Mouse (Mus musculus) small intestine, adult 2 months (tissue): Measurements from ENCODE around the gene Trpv1. TPM values are rescaled to one million over a fixed set of nuclear protein-coding genes. Genes with fewer than 3 reads are reported as not detected.
A peak's percentile ranks its signal among the peaks of the same experiment; 100 is the strongest.

Experiments
- H3K27ac ChIP-seq: fragments of 200-500 bp; 2 replicates; pipeline ENCODE4 v1.5.1; 2012; ENCODE audit warnings: low read depth, low read length, control low read depth, inconsistent platforms; ENCODE audit not compliant: insufficient read depth
- H3K27me3 ChIP-seq: fragments of 200-500 bp; 2 replicates; pipeline ENCODE4 v1.6.1; 2012; ENCODE audit warnings: mild to moderate bottlenecking, moderate library complexity, low read length, inconsistent platforms; ENCODE audit not compliant: control insufficient read depth, insufficient read depth
- H3K36me3 ChIP-seq: fragments of 200-500 bp; 2 replicates; pipeline ENCODE4 v1.6.1; 2012; ENCODE audit warnings: mild to moderate bottlenecking, low read length, control low read depth, inconsistent platforms; ENCODE audit not compliant: control insufficient read depth, insufficient read depth
- H3K4me1 ChIP-seq: fragments of 200-500 bp; 2 replicates; pipeline ENCODE4 v1.6.1; 2012; ENCODE audit warnings: low read length, inconsistent platforms, mixed read lengths; ENCODE audit not compliant: control insufficient read depth, insufficient read depth, insufficient read length
- H3K4me3 ChIP-seq: fragments of 200-500 bp; 2 replicates; pipeline ENCODE4 v1.5.1; 2012; ENCODE audit warnings: low read depth, mild to moderate bottlenecking, control low read depth, inconsistent platforms, low read length, moderate library complexity
- CTCF ChIP-seq: fragments of 200-500 bp; IDR thresholded peaks from 2 replicates; pipeline ENCODE4 v1.5.1; 2012; ENCODE audit warnings: low read depth, mild to moderate bottlenecking, control low read depth, inconsistent platforms, low read length, moderate library complexity, mixed read lengths; ENCODE audit not compliant: insufficient replicate concordance, insufficient read length; ENCODE audit errors: extremely low read depth
- POLR2A ChIP-seq: fragments of 200-500 bp; IDR thresholded peaks from 2 replicates; pipeline ENCODE4 v1.6.1; 2012; ENCODE audit warnings: low read depth, mild to moderate bottlenecking, control low read depth, inconsistent platforms, low read length, moderate library complexity
- WGBS: fragments of 180-500 bp; shearing (Covaris S2); methylation state at CpG from one replicate; pipeline ENCODE4 v1.1.7; 2018; 5-methylcytosine and 5-hydroxymethylcytosine counted together
- polyA plus RNA-seq: library from polyadenylated mRNA; depleted of rRNA; stranded (reverse); fragments of >200 nt; gene quantifications from 2 replicates; pipeline ENCODE4 v1.2.3, GENCODE M21; 2012

Trpv1 gene
- polyA plus RNA-seq, 1 experiment = 0.10 TPM

DNA sequence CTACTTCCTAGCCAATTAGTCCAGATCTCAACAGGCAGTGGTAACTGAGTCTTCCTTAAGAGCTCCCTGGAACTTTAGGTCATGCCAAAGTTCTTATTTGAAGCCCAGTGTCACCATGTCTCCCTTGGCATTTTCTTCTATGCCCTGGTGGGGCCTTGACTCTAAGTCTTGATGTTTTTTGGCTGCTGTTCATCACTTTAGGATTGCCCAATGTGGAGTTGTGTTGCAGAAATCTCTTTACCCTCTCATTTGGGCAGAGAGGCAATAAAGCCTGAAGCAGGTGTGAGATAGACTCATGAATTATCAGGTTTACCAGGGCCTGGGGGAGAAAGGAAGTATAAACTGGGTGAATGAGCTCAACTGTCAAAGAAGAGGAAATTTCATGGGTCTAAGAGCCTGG lies 24.6 kb downstream of the Trpv1 start:
- no peaks in the 10 kb centered on the region for H3K27me3 ChIP-seq

DNA sequence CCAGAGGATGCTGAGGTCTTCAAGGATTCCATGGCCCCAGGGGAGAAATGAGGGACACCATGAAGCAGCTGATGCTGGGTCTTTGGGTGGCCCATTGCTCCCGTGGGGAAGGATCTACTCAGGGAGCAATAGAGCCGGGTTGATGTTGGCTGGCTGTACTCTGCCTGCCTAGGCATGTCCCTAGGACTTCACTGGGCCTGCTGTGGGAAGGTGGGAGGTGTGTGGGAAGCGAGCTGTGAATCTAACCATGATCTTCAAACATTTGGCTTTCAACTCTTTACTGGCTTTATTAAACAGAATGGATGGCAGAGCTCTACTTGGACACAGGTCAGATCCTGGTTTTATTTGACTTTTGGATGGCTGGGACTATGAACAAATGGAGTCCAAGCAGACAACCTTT lies 26.4 kb downstream of the Trpv1 start:
- 85% methylated on average over 3 of the region's 3 CpGs for WGBS
- TF ChIP-seq POLR2A (no peak), CTCF (no peak)
- no peaks in the 10 kb centered on the region for H3K27me3 ChIP-seq
- H3K27ac ChIP-seq = no peak overlapping the region
- peaks cover 5% of the 10 kb centered on the region; the same call in 1 of the 2 replicates for H3K4me1 ChIP-seq
- no peaks in the 10 kb centered on the region for H3K36me3 ChIP-seq
- H3K4me3 ChIP-seq = no peak overlapping the region

More for the DNA sequence above, 24.6 kb downstream of the Trpv1 start:
- Histone ChIP-seq H3K27ac (no peak overlapping the region), H3K36me3 (no peaks in the 10 kb centered on the region), H3K4me1 (peaks cover 5% of the 10 kb centered on the region; the same call in 1 of the 2 replicates), H3K4me3 (no peak overlapping the region)
- TF ChIP-seq POLR2A (no peak), CTCF (no peak)

DNA sequence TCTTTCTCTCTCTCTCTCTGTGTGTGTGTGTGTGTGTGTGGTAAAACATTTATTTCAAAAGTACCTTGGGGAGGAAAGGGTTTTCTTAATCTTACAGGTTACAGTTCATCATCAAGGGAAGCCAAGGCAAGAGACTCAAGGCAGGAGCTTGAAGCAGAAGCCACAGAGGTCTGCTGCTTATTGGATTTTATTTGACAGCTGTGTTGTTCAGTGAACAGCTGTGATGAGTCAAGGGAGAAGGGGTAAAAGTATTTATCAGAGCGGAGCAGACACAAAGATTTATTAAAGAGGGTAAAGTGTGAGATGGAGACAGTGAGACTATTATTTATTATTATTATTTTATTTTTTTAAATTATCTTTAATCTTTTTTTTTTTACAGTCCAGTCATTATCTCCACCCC lies 27.3 kb downstream of the Trpv1 start:
- H3K27me3 ChIP-seq = no peaks in the 10 kb centered on the region
- no peaks in the 10 kb centered on the region for H3K36me3 ChIP-seq
- WGBS = 91% methylated on average over 1 of the region's 1 CpGs
- H3K27ac ChIP-seq = no peak overlapping the region
- H3K4me1 ChIP-seq = peaks cover 7% of the 10 kb centered on the region; the same call in 1 of the 2 replicates
- H3K4me3 ChIP-seq = no peak overlapping the region
- TF ChIP-seq CTCF (no peak), POLR2A (no peak)

DNA sequence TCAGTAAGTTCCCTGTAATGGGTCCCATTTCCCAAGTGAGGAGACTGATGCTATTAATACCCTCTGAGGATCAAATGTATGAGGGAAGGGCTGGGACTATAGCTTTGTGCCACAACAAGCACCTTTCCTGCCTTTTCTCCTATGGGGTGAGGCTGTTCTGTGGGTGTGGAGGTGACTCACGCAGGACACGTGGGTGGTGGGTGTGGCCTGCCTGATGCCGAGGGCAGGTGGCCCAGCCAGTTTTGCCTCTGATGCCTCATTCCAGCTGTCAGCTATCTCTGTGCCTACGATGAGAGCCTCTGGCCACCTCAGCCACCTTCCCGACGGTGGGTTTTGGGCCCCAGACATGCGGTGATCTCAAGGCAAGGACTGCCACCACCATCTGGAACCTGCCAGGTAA lies 33.2 kb downstream of the Trpv1 start, which contains the start of gene Trpv3:
Gene Trpv3 (plus strand): TSS at position 122 of the 400 bp plus-strand sequence.
- Histone ChIP-seq H3K27ac (no peak within 1 kb of the TSS), H3K36me3 (no peaks in the 10 kb centered on the region), H3K4me3 (peak within 1 kb of the TSS; percentile 33; the same call in 1 of the 2 replicates), H3K27me3 (no peaks in the 10 kb centered on the region), H3K4me1 (peaks cover 13% of the 10 kb centered on the region; the same call in 1 of the 2 replicates)
- TF ChIP-seq CTCF = no peak
- no peak for TF ChIP-seq POLR2A
- WGBS = 32% methylated on average over 7 of the region's 7 CpGs

DNA sequence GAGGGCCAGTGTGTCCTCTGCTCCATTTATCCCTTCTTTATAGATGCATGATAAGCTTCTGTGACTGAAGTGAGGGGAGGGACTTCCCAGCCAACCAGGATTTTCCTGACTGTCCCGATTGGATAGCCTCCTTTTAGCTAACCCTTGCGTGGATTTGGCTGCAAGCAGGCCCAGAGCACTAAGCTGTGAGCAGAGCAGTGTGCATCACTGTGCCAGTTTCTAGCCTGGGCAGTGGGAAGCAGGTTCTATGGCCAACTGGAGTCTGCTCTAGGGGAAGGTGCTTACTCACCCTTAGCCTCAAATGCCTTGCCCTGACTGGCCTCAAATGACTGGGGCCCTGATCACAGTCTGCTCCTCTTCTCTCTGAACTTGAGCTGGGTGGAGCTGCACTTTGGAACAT lies 40.7 kb downstream of the Trpv1 start:
- no peak for TF ChIP-seq CTCF
- no peak for TF ChIP-seq POLR2A
- Histone ChIP-seq H3K27ac (no peak overlapping the region), H3K4me1 (peaks cover 19% of the 10 kb centered on the region), H3K36me3 (no peaks in the 10 kb centered on the region), H3K27me3 (no peaks in the 10 kb centered on the region), H3K4me3 (no peak overlapping the region)
- WGBS = 32% methylated on average over 2 of the region's 2 CpGs

DNA sequence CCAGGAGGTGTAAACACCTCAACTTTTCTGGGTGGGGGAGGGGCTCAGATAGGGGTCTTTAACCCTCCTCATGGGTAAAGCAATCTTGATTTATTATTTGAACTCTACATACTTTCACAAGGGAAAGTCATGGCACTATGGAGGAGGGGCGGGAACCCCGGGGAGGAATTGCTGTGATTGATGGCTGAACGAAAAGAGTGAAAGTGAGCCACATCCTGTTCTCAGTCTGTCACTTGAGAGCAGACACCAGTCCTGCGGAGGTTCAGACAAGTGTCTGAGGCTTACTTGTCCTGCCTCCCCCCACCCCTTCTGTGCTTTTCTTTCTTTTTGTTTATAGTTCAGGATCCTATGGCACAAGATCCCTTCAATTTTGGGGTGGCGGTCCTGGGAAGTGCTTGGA lies 46.6 kb downstream of the Trpv1 start:
- Histone ChIP-seq H3K4me1 (peaks cover 5% of the 10 kb centered on the region; the same call in 1 of the 2 replicates), H3K27ac (no peak overlapping the region), H3K27me3 (no peaks in the 10 kb centered on the region), H3K36me3 (no peaks in the 10 kb centered on the region), H3K4me3 (no peak overlapping the region)
- TF ChIP-seq CTCF (no peak), POLR2A (no peak)
- WGBS = 53% methylated on average over 5 of the region's 5 CpGs

DNA sequence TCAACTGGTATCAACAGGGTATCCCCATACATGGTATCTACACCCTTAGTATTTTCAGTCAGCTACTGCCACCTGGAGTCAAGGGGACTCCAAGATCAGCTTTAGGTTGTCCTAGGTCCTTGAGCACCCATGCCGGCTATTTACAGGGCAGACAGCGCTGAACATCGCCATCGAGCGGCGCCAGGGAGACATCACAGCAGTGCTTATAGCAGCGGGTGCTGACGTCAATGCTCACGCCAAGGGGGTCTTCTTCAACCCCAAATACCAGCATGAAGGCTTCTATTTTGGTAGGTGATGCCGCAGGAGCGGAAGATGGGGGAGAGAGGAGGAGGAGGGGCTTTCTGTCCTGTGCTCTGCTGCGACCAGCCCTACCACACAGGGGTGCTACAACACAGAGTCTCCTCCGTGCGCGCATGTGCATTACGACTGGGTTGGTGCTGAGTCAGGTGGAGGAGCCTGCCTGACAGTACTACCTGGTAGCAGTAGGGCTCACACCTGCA lies 47.5 kb downstream of the Trpv1 start:
- TF ChIP-seq POLR2A (no peak), CTCF (peak; percentile 76; the same call in 1 of the 2 replicates)
- 1% methylated on average over 16 of the region's 16 CpGs for WGBS
- Histone ChIP-seq H3K27ac (no peak overlapping the region), H3K4me3 (peak overlapping the region; percentile 54), H3K4me1 (peaks cover 5% of the 10 kb centered on the region; the same call in 1 of the 2 replicates), H3K27me3 (no peaks in the 10 kb centered on the region), H3K36me3 (no peaks in the 10 kb centered on the region)

DNA sequence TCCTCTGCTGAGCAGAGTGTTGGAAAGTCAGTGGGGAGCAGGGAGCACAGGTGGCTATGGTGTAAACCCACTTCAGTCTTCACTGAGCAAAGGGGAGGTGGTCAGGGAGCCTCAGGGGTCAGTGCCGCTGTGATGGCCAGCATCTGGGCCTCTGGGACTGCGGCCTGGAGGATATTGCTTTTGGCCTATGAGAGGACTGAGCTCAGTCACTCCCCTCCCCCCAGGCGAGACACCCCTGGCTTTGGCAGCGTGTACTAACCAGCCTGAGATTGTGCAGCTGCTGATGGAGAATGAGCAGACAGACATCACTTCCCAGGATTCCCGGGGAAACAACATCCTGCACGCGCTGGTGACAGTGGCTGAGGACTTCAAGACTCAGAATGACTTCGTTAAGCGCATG lies 49.3 kb downstream of the Trpv1 start:
- TF ChIP-seq CTCF = no peak
- WGBS = 67% methylated on average over 9 of the region's 9 CpGs
- no peak overlapping the region for H3K27ac ChIP-seq
- peaks cover 5% of the 10 kb centered on the region; the same call in 1 of the 2 replicates for H3K4me1 ChIP-seq
- H3K4me3 ChIP-seq = no peak overlapping the region
- no peaks in the 10 kb centered on the region for H3K27me3 ChIP-seq
- no peaks in the 10 kb centered on the region for H3K36me3 ChIP-seq
